In genomic region chr2:84648369-84648768, GRCm38 (mm10) we compare ENCODE assay signal across 10 mouse cellular contexts. TPM values are rescaled to one million over a fixed set of nuclear protein-coding genes. Genes with fewer than 3 reads are reported as not detected.
A peak's percentile ranks its signal among the peaks of the same experiment; 100 is the strongest.
DNase-seq lines count a peak whose midpoint lies in the region; ATAC-seq and TF ChIP-seq lines count a peak whose summit lies in the region.
"Had no signal": no experiment of that assay in that cellular context is flagged by ENCODE, and none has a peak within 500 bp of the region (broad histone marks: within the 10 kb centered on the region; RNA-seq: fewer than 3 reads in every experiment).

No protein-coding gene starts in this region.

- WGBS in heart, postnatal 0 days, result 8% methylated on average over 6 of the region's 6 CpGs
- WGBS in hindbrain, embryonic 15.5 days, result 12% methylated on average over 6 of the region's 6 CpGs
- 13% methylated on average over 6 of the region's 6 CpGs for WGBS in midbrain, embryonic 14.5 days

- peak overlapping the region; percentile 99 for H3K27ac ChIP-seq in heart, postnatal 0 days (ENCODE audit: low read depth)
- no peak overlapping the region; the same call in 1 of the 2 replicates for H3K27ac ChIP-seq in brown adipose tissue, adult 24 weeks (replicated peaks; ENCODE audit: low read depth, low read length)
- H3K27ac ChIP-seq in hindbrain, embryonic 15.5 days (replicated peaks), result peak overlapping the region; percentile 76
- H3K27ac ChIP-seq in midbrain, embryonic 14.5 days (replicated peaks; ENCODE audit: low read depth, low read length), result peak overlapping the region; percentile 60; the same call in 1 of the 2 replicates

- H3K36me3 ChIP-seq in heart, postnatal 0 days (replicated peaks; ENCODE audit: control insufficient read depth, insufficient read depth, low read length), result no peaks in the 10 kb centered on the region
- no peaks in the 10 kb centered on the region for H3K36me3 ChIP-seq in hindbrain, embryonic 15.5 days
- H3K36me3 ChIP-seq in midbrain, embryonic 14.5 days (ENCODE audit: control insufficient read depth, insufficient read depth, low read length), result no peaks in the 10 kb centered on the region

- H3K27me3 ChIP-seq in heart, postnatal 0 days (ENCODE audit: control insufficient read depth, insufficient read depth, low read length), result no peaks in the 10 kb centered on the region
- no peaks in the 10 kb centered on the region for H3K27me3 ChIP-seq in hindbrain, embryonic 15.5 days
- no peaks in the 10 kb centered on the region for H3K27me3 ChIP-seq in midbrain, embryonic 14.5 days (ENCODE audit: control insufficient read depth, insufficient read depth, low read length)

- no peak for TF ChIP-seq EP300 in heart, postnatal 0 days (IDR thresholded peaks at IDR 0.05; ENCODE audit: low read depth)

- peaks cover 37% of the 10 kb centered on the region for H3K4me1 ChIP-seq in heart, postnatal 0 days (ENCODE audit: control insufficient read depth, insufficient read depth)
- peaks cover 10% of the 10 kb centered on the region for H3K4me1 ChIP-seq in brown adipose tissue, adult 24 weeks (ENCODE audit: control insufficient read depth, insufficient read depth, insufficient read length, low read length)
- H3K4me1 ChIP-seq in hindbrain, embryonic 15.5 days (replicated peaks), result peaks cover 34% of the 10 kb centered on the region
- peaks cover 14% of the 10 kb centered on the region for H3K4me1 ChIP-seq in midbrain, embryonic 14.5 days (ENCODE audit: control insufficient read depth, insufficient read depth, low read length)

- H3K9ac ChIP-seq in heart, postnatal 0 days (replicated peaks; ENCODE audit: low read depth, low read length), result peak overlapping the region; percentile 92
- H3K9ac ChIP-seq in hindbrain, embryonic 15.5 days, result peak overlapping the region; percentile 80
- peak overlapping the region; percentile 78 for H3K9ac ChIP-seq in midbrain, embryonic 14.5 days (replicated peaks; ENCODE audit: low read length)

- peak; percentile 80 for DNase-seq in heart, postnatal 0 days (ENCODE audit: low spot score)
- no peak for DNase-seq in heart, adult 9 months (ENCODE audit: low spot score in 2 of 2)
- peak; percentile 70 for DNase-seq in midbrain, embryonic 14.5 days
- DNase-seq in gastrocnemius, adult 8-10 months (ENCODE audit: low spot score in 2 of 2), result no peak
- DNase-seq in thymus, postnatal 14 days, result no peak
- no peak for DNase-seq in adrenal gland, postnatal 25 days
- DNase-seq: thymus, postnatal 25 days had no signal

- peak overlapping the region; percentile 72 for H3K4me2 ChIP-seq in heart, postnatal 0 days (ENCODE audit: low read depth, low read length)
- peak overlapping the region; percentile 82 for H3K4me2 ChIP-seq in hindbrain, embryonic 15.5 days
- peak overlapping the region; percentile 78 for H3K4me2 ChIP-seq in midbrain, embryonic 14.5 days (ENCODE audit: low read length)

- ATAC-seq in heart, postnatal 0 days (ENCODE audit: insufficient read depth, low read depth), result no peak
- ATAC-seq in hindbrain, embryonic 15.5 days (ENCODE audit: low FRiP score, low read depth), result peak; percentile 50; the same call in 1 of the 2 replicates
- ATAC-seq in midbrain, embryonic 14.5 days (ENCODE audit: low FRiP score, low TSS enrichment), result 0 out of 2 replicates have a peak, but pooled peaks have one; percentile 28

- H3K4me3 ChIP-seq in heart, postnatal 0 days (ENCODE audit: low read depth, low read length), result peak overlapping the region; percentile 72
- H3K4me3 ChIP-seq in brown adipose tissue, adult 24 weeks (ENCODE audit: insufficient read depth, low read depth, low read length), result peak overlapping the region; percentile 47
- peak overlapping the region; percentile 65 for H3K4me3 ChIP-seq in hindbrain, embryonic 15.5 days
- peak overlapping the region; percentile 68 for H3K4me3 ChIP-seq in midbrain, embryonic 14.5 days (replicated peaks; ENCODE audit: low read depth, low read length)

- H3K9me3 ChIP-seq in heart, postnatal 0 days (replicated peaks; ENCODE audit: control insufficient read depth, low read length), result no peaks in the 10 kb centered on the region
- H3K9me3 ChIP-seq in hindbrain, embryonic 15.5 days, result no peaks in the 10 kb centered on the region
- H3K9me3 ChIP-seq in midbrain, embryonic 14.5 days (ENCODE audit: control insufficient read depth, low read length), result no peaks in the 10 kb centered on the region

- TF ChIP-seq CTCF in heart, postnatal 0 days (IDR thresholded peaks at IDR 0.05; ENCODE audit: low read depth), result no peak

RNA-seq across cellular contexts. Expression of gene Ctnnd1, which starts 2.2 kb away (rescaled TPM):
- 121 and 156 TPM in 2 replicates for total RNA-seq in heart, postnatal 0 days (2014; rRNA removed; ENCODE audit: low replicate concordance)
- 26.5 and 29.8 TPM in 2 replicates for polyA plus RNA-seq in heart, postnatal 0 days (2015; fragmentation: Nextera tagmentation; extraction: Ambion mirVana)
- 32.5 and 35.3 TPM in 2 replicates for polyA plus RNA-seq in brown adipose tissue, adult 24 weeks (2012; ENCODE audit: insufficient read depth, insufficient read length, missing spikeins)
- polyA plus RNA-seq in hindbrain, embryonic 15.5 days (2015; fragmentation: Nextera tagmentation; extraction: Ambion mirVana), result 32.6 and 32.7 TPM in 2 replicates
- 21.9 and 33.8 TPM in 2 replicates for polyA plus RNA-seq in midbrain, embryonic 14.5 days (2014; fragmentation: Nextera tagmentation; extraction: Ambion mirVana)
- total RNA-seq in gastrocnemius, adult 8-10 months (2022), result 10 to 100 TPM; 20.7 to 26.6 (median 21.9) TPM
- total RNA-seq in adrenal gland, postnatal 25 days (2021), result 130 and 154 TPM in 2 replicates

RNA-seq across cellular contexts. Expression of gene Btbd18, which starts 10.5 kb away (rescaled TPM):
- total RNA-seq in heart, postnatal 0 days (2014; rRNA removed; ENCODE audit: low replicate concordance), result not detected in 2 replicates
- polyA plus RNA-seq in heart, postnatal 0 days (2015; fragmentation: Nextera tagmentation; extraction: Ambion mirVana), result 0.05 and 0.08 TPM in 2 replicates
- not detected in 2 replicates for polyA plus RNA-seq in brown adipose tissue, adult 24 weeks (2012; ENCODE audit: insufficient read depth, insufficient read length, missing spikeins)
- 0.10 and 0.35 TPM in 2 replicates for polyA plus RNA-seq in hindbrain, embryonic 15.5 days (2015; fragmentation: Nextera tagmentation; extraction: Ambion mirVana)
- polyA plus RNA-seq in midbrain, embryonic 14.5 days (2014; fragmentation: Nextera tagmentation; extraction: Ambion mirVana), result 0.37 and 0.53 TPM in 2 replicates
- not detected for total RNA-seq in gastrocnemius, adult 8-10 months (2022)
- 0.18 and 0.38 TPM in 2 replicates for total RNA-seq in adrenal gland, postnatal 25 days (2021)
- polyA plus RNA-seq: gonadal fat pad, adult 2 months had no signal

RNA-seq across cellular contexts. Expression of gene Selenoh, which starts 22.2 kb away (rescaled TPM):
- 240 and 350 TPM in 2 replicates for total RNA-seq in heart, postnatal 0 days (2014; rRNA removed; ENCODE audit: low replicate concordance)
- 137 and 149 TPM in 2 replicates for polyA plus RNA-seq in heart, postnatal 0 days (2015; fragmentation: Nextera tagmentation; extraction: Ambion mirVana)
- polyA plus RNA-seq in brown adipose tissue, adult 24 weeks (2012; ENCODE audit: insufficient read depth, insufficient read length, missing spikeins), result 27.5 and 33.4 TPM in 2 replicates
- polyA plus RNA-seq in hindbrain, embryonic 15.5 days (2015; fragmentation: Nextera tagmentation; extraction: Ambion mirVana), result 195 and 212 TPM in 2 replicates
- 220 and 232 TPM in 2 replicates for polyA plus RNA-seq in midbrain, embryonic 14.5 days (2014; fragmentation: Nextera tagmentation; extraction: Ambion mirVana)
- 10 to 100 TPM; 13.4 to 19.9 (median 16.4) TPM for total RNA-seq in gastrocnemius, adult 8-10 months (2022)
- 36.4 and 54.0 TPM in 2 replicates for total RNA-seq in adrenal gland, postnatal 25 days (2021)

RNA-seq across cellular contexts. Expression of gene Gm28635, which starts 29.5 kb away (rescaled TPM):
- not detected in 2 replicates for total RNA-seq in heart, postnatal 0 days (2014; rRNA removed; ENCODE audit: low replicate concordance)
- polyA plus RNA-seq in heart, postnatal 0 days (2015; fragmentation: Nextera tagmentation; extraction: Ambion mirVana), result not detected in 2 replicates
- polyA plus RNA-seq in brown adipose tissue, adult 24 weeks (2012; ENCODE audit: insufficient read depth, insufficient read length, missing spikeins), result not detected in 2 replicates
- polyA plus RNA-seq in hindbrain, embryonic 15.5 days (2015; fragmentation: Nextera tagmentation; extraction: Ambion mirVana), result not detected in 2 replicates
- polyA plus RNA-seq in midbrain, embryonic 14.5 days (2014; fragmentation: Nextera tagmentation; extraction: Ambion mirVana), result not detected in 2 replicates
- 1 to 10 TPM in 1 of 4 experiments, not detected in 3; 1.4 TPM for total RNA-seq in gastrocnemius, adult 8-10 months (2022)
- not detected in 2 replicates for total RNA-seq in adrenal gland, postnatal 25 days (2021)
- polyA plus RNA-seq: gonadal fat pad, adult 2 months had no signal

RNA-seq across cellular contexts. Expression of gene Med19, which starts 29.8 kb away (rescaled TPM):
- 8.1 and 41.5 TPM in 2 replicates for total RNA-seq in heart, postnatal 0 days (2014; rRNA removed; ENCODE audit: low replicate concordance)
- 15.9 and 17.0 TPM in 2 replicates for polyA plus RNA-seq in heart, postnatal 0 days (2015; fragmentation: Nextera tagmentation; extraction: Ambion mirVana)
- polyA plus RNA-seq in brown adipose tissue, adult 24 weeks (2012; ENCODE audit: insufficient read depth, insufficient read length, missing spikeins), result 11.5 and 13.0 TPM in 2 replicates
- polyA plus RNA-seq in hindbrain, embryonic 15.5 days (2015; fragmentation: Nextera tagmentation; extraction: Ambion mirVana), result 53.4 and 53.6 TPM in 2 replicates
- polyA plus RNA-seq in midbrain, embryonic 14.5 days (2014; fragmentation: Nextera tagmentation; extraction: Ambion mirVana), result 55.4 and 56.5 TPM in 2 replicates
- total RNA-seq in gastrocnemius, adult 8-10 months (2022), result 1 to 10 TPM; 6.0 to 8.0 (median 6.9) TPM
- 23.0 and 26.8 TPM in 2 replicates for total RNA-seq in adrenal gland, postnatal 25 days (2021)

Comparison
In these comparisons a context has a peak if more than half of its experiments do, and no peak if none do; other contexts are left out.
1. DNase-seq: peak in heart, postnatal 0 days (single experiment) and midbrain, embryonic 14.5 days (single experiment); none in heart, adult 9 months (0 of 2), gastrocnemius, adult 8-10 months (0 of 2), thymus, postnatal 14 days (single experiment) and adrenal gland, postnatal 25 days (single experiment).
2. Peak in every context shown above with its lines, with median percentiles within 50 percentile points of each other: H3K4me2 ChIP-seq, H3K4me3 ChIP-seq and H3K9ac ChIP-seq.